Mouse (Mus musculus): ENCODE results near the gene Stx18.

DNA sequence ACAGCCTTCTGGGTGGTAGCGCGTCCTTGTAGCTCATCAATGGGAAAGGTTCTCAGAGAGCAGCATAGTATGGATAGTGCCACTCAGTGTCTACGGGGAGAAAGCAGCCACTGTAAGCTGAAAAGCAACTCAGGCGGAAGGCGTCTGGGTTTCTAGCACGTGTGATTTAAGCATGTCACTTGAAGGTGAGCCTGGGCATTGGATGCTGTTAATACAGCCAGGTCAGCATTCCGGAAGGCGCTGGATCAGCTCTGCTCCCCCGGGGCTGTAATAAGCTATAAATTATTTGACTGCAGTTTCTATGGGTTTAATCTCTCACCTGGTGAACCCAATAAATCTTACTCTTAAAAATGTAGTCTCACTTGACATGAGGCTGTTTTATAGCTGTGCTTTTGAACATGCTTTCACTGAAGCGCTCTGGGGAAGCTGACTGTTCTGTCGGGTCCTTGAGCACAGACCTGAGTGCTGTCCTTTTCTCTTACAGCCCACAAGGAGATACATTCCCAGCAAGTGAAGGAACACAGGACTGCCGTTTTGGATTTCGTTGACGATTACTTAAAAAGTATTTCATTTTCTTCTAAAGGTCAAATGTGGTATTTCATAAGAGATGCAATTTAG, 67.6 kb downstream of the Stx18 start:
- no peak for TF ChIP-seq ZNF384 (IDR thresholded peaks at IDR 0.05; ENCODE audit: low read depth, low read length)
- no peak for TF ChIP-seq MAFK (IDR thresholded peaks at IDR 0.05; ENCODE audit: insufficient read depth, low read depth, low read length)

Data from ES-E14 (cell line).